Mouse (Mus musculus): ENCODE data around the gene Gria1. TPM values are rescaled to one million over a fixed set of nuclear protein-coding genes. Genes with fewer than 3 reads are reported as not detected.

Gria1 gene
- polyA plus RNA-seq, 1 experiment: 179 TPM

DNA sequence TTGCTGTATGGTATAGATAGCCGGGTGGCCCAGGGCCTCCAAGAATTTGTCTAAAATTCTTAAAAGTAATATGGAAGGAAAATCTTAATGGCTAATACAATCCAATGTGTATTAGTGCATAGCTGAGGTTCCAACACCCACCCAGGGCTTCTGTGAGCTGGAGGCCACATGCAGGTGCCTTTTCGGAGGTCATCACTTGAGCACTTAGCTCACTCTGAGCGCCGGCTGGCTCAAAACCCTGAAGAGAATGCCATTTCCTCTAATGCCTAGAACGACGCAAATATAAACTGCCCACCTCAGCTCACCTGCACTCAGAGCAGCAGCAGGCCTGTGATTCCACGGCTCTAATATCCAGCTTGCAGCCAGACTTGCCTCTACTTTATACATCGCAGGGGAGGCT lies 148.9 kb downstream of the Gria1 start:
- DNase-seq (ENCODE audit: extremely low spot score in 1 of 2, low spot score in 1 of 2): no peak

DNA sequence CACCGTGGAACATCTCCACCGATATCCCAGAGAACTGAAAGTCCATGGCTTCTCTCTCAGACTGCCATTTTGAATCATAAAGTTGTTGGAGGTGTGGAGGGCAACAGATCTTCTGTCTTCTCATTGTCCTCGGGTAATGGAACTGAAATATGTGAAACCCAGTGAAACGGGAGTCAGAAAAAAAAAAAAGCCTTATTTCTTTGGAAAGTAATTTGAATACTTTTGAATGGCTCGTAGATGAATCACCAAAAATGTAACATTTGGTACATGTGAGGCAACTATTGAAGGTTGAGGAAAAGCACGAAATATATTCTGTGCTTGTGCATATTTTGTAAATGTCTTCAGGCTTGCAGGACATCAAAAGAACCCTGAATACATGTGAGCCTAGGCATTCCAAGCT lies 151.7 kb downstream of the Gria1 start:
- DNase-seq (ENCODE audit: extremely low spot score in 1 of 2, low spot score in 1 of 2): no peak

GRCm38 (mm10) chr11:57170058-57170457 lies 158.9 kb downstream of the Gria1 start:
- DNase-seq (ENCODE audit: extremely low spot score in 1 of 2, low spot score in 1 of 2): peak in 1 of 2 experiments; percentile 63

DNA sequence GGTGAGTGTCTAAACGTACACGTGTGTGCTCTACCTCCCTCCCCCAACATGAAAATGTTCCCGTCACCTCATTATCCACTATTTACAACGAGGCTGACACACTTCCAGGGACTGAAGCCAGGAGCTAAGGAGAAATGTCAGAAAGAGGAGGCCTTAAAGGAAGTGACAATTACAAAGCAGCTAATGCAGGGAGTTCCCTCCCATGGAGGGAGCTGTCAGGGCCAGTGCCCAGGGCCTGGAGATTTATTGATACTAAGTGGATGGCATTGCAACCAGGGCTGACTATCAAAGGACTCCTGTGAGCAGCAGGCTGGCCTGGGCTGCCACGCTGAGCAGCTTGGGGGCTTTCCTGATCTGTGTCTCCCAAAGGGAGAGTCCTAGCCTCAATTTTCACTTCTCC lies 163.0 kb downstream of the Gria1 start:
- DNase-seq (ENCODE audit: extremely low spot score in 1 of 2, low spot score in 1 of 2): no peak

DNA sequence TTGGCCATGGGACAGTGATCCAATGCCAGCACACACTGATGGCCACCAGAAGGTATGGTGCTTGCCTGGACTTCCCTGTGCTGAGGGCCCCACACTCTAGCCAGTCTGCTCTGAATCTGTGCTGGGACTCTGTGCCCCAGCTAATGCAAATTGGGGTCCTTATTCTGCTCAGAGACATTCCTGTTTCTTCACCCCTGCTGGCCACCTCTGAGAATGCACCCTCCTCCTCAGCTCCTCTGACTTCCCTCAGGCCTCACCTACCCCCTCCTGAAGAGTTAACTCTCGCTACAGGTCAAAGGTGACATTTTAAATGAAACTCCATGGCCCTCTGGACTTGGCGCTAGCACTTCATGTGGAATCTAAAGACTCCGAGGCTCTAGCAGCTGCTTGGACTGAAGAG lies 165.4 kb downstream of the Gria1 start:
- DNase-seq (ENCODE audit: extremely low spot score in 1 of 2, low spot score in 1 of 2): no peak

DNA sequence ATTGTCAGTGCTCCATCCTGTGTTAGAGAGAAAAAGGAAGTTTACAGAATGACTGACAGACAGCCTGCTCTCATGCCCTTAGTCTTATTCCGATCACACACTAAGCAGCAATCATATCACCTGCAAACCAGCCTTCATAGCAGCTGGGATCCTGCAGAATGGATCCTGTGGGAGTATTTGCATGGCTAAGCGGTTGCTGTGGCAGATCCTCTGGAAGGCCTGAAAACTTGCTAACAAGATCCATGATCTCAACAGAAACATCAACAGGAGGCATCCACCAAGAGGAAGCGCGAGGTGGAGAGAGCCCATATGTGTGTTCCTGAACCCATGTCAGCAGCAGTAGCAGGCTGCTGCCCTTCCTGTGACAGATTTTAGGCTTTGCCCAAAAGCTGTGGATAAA lies 173.0 kb downstream of the Gria1 start:
- DNase-seq (ENCODE audit: extremely low spot score in 1 of 2, low spot score in 1 of 2): no peak

DNA sequence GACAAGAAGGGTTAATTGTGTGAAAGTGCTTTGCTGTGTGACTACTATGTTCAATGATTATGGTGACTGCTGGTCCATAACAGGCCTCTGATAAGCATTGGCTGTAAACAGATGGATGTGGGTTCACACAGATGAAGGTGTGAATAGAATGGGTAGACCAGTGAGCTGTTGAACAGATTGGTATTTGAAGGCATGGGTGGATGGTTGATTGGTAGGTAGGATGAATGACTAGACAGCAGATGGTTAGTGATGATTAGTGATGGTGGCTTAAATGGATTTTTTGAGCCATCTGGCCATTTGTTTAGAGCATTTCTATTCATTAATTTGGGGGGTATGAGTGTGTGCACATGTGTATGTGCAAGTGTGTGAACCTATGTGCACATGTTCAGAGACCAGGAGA lies 173.9 kb downstream of the Gria1 start:
- DNase-seq (ENCODE audit: extremely low spot score in 1 of 2, low spot score in 1 of 2): no peak

DNA sequence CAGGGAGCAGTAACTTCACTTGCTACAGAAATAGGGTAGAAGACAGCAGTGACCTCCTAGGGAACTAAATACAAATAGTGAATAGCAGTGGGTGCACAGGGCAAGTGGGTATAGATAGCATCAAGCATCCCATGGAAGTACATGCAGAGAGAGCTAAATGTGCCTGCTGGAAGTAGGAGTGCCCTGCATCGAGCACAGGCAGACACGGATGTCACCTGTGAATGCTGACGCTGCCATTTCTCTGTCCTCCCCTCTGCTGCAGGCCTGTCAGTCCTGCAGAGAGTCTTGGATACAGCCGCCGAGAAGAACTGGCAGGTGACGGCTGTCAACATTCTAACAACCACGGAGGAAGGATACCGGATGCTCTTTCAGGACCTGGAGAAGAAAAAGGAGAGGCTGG lies 178.2 kb downstream of the Gria1 start:
- no peak for DNase-seq (ENCODE audit: extremely low spot score in 1 of 2, low spot score in 1 of 2)

DNA sequence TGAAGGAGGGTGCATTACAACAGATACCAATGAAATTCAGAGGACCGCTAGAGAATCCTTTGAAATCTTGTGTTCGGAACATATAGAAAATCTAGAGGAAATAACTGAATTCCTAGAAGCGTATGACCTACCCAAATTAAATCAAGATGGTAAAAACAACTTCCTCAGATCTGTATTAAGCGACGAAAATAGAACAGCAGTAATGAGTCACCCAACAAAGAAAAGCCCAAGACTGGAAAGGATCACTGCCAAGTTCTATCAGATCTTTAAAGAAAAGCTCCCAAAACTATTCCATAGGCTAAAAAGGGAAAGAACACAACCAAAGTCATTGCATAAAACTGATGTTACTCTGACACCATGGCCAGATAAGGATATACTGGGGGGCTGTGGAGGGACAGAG lies 183.6 kb downstream of the Gria1 start:
- peak in 1 of 2 experiments; percentile 73 for DNase-seq (ENCODE audit: extremely low spot score in 1 of 2, low spot score in 1 of 2)

- DNase-seq (ENCODE audit: extremely low spot score in 1 of 2, low spot score in 1 of 2): no peak
Measured at GRCm38 (mm10) chr11:57201245-57201976, 190.2 kb downstream of the Gria1 start.

DNA sequence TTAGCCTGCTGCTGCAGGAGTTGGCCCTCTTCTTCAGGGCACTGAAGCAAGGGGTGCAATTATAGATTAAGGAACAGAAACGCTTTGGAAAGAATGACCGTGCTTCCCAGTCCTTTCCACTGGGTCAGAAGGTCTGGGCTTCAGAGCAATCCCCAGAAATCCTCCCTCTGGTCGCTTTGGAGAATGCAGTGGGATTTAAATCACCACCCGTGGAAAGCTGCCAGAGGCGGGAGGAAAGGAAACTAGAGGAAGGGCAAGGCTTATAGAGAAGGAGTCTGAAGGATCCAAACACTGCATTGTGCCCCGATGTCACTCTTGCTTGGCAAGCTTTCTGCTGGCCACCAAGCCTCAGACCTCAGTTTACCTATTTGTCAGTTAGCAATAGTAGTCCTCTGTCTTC lies 193.2 kb downstream of the Gria1 start:
- DNase-seq (ENCODE audit: extremely low spot score in 1 of 2, low spot score in 1 of 2): no peak

- DNase-seq (ENCODE audit: extremely low spot score in 1 of 2, low spot score in 1 of 2): peak in 1 of 2 experiments; percentile 34
Measured at GRCm38 (mm10) chr11:57207260-57207659, 196.1 kb downstream of the Gria1 start.

GRCm38 (mm10) chr11:57214079-57214478 lies 202.9 kb downstream of the Gria1 start:
- no peak for DNase-seq (ENCODE audit: extremely low spot score in 1 of 2, low spot score in 1 of 2)

GRCm38 (mm10) chr11:57214583-57214982 lies 203.4 kb downstream of the Gria1 start:
- no peak for DNase-seq (ENCODE audit: extremely low spot score in 1 of 2, low spot score in 1 of 2)

- DNase-seq (ENCODE audit: extremely low spot score in 1 of 2, low spot score in 1 of 2): no peak
Measured at GRCm38 (mm10) chr11:57222797-57223569, 211.8 kb downstream of the Gria1 start.

DNA sequence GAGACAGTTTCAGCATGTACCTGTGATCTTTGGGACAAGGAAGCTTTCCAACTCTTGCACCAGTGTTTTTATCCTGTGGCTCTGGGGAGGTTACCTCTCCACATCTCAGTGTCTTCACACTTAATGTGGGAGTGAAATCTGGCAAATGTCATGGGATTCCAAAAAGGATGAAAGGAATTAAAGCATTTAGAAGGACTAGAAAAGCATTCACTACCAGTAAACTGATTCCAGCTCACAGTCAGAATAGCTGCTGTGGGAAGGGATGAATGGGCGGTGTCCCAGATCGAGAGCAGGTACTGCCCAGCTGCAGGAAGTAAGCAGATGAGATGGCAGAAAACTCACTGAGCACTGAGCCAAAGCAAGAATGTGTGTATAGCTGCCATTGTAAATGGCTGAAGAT lies 224.3 kb downstream of the Gria1 start:
- peak; percentile 11 to 48 for DNase-seq (ENCODE audit: extremely low spot score in 1 of 2, low spot score in 1 of 2)

DNA sequence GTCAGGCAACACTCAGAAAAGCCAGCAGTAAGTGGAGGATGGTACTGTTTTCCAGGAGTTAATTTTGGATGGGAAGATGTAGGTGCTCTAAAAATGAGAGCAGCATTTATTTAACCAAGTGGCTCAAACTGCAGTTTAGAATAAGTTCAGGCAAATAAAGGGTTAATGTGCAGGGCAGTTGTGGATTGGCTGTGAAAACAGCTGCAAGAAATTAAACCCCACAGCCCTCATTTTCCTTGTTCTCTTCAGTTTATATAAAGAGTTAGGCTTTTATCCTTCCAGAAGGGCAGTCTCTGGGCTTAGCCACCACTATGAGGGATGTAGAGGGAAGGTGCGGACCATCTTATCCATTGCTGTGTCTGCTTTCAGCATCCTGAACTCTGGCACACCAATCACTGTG lies 225.2 kb downstream of the Gria1 start:
- no peak for DNase-seq (ENCODE audit: extremely low spot score in 1 of 2, low spot score in 1 of 2)

- no peak for DNase-seq (ENCODE audit: extremely low spot score in 1 of 2, low spot score in 1 of 2)
Measured at GRCm38 (mm10) chr11:57239758-57240157, 228.6 kb downstream of the Gria1 start.

DNA sequence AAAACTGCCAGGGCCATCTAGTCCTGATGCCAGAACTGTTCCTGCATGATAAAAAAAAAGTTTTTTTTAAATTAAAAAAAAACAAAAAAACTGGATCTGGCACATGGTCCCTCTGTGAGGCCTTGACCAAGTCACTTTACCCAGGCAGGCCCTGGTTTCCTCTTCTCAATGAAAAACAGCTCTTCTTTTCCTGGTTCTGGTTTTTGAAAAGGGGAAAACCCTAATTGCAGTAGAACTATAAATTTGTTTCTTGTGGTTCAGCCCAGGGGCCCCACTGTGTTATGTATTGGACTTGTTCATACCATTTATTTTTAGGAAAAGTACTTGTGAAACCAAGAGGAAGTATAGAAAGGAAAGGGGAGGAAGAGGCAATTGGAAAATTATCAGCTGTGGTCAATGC lies 232.6 kb downstream of the Gria1 start:
- no peak for DNase-seq (ENCODE audit: extremely low spot score in 1 of 2, low spot score in 1 of 2)

- DNase-seq (ENCODE audit: extremely low spot score in 1 of 2, low spot score in 1 of 2): peak; percentile 48 to 70
Measured at GRCm38 (mm10) chr11:57244543-57244942, 233.4 kb downstream of the Gria1 start.

- DNase-seq (ENCODE audit: extremely low spot score in 1 of 2, low spot score in 1 of 2): no peak
Measured at GRCm38 (mm10) chr11:57248870-57249269, 237.7 kb downstream of the Gria1 start.

GRCm38 (mm10) chr11:57250129-57250528 lies 238.9 kb downstream of the Gria1 start:
- no peak for DNase-seq (ENCODE audit: extremely low spot score in 1 of 2, low spot score in 1 of 2)

Measured in frontal cortex, adult 2 months (tissue).